Mouse (Mus musculus): Measurements from ENCODE around the gene Tmco3.

- no peak for TF ChIP-seq CTCF (IDR thresholded peaks at IDR 0.05; ENCODE audit: extremely low read depth, insufficient read length, insufficient replicate concordance, low read depth, low read length)
- no peak for TF ChIP-seq POLR2A (IDR thresholded peaks at IDR 0.05; ENCODE audit: low read depth, low read length)
These were observed 63.6 kb downstream of the Tmco3 start for GRCm38 (mm10) chr8:13351593-13351992.
